Mouse (Mus musculus) liver, adult 2 months (tissue): ENCODE data around the gene P3h1.

Experiments
- CTCF ChIP-seq: fragments of 200-500 bp; IDR thresholded peaks from 2 replicates; pipeline ENCODE4 v1.5.1; 2011; ENCODE audit warnings: low read depth, low read length, control low read depth
- POLR2A ChIP-seq: fragments of 200-500 bp; IDR thresholded peaks from 2 replicates; pipeline ENCODE4 v1.6.1; 2011; ENCODE audit warnings: low read length, control low read depth; ENCODE audit not compliant: insufficient read depth; ENCODE audit errors: extremely low read depth

DNA sequence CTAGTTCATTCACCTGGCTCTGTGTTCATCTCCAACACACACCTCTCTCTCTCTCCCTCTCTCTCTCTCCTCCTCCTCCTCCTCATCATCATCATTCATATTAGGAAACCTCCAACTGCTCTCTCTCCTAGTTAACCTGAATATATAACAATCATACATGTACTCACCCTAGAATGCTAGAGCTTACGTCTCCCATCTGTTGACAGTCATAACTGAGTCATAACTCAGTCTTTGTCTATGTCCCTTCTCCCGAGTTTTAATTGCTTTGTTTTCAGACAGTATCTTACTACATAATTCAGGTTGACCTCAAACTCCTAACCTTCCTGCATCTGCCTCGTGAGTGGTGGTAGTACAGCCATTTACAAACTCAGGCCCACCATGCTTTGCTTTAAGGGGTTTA is 41.4 kb upstream of the P3h1 start:
- no peak for TF ChIP-seq CTCF
- no peak for TF ChIP-seq POLR2A
